Mouse (Mus musculus) E14TG2a.4 (cell line): ENCODE results near the gene Cgnl1.

Source experiments
- CTCF ChIP-seq: conservative IDR thresholded peaks from 2 replicates; pipeline ENCODE4 v1.5.1; 2014; ENCODE audit warnings: low read length
- NANOG ChIP-seq: IDR thresholded peaks from 2 replicates; pipeline ENCODE4 v1.6.1; 2014; ENCODE audit warnings: borderline replicate concordance, low read length, mixed read lengths

DNA sequence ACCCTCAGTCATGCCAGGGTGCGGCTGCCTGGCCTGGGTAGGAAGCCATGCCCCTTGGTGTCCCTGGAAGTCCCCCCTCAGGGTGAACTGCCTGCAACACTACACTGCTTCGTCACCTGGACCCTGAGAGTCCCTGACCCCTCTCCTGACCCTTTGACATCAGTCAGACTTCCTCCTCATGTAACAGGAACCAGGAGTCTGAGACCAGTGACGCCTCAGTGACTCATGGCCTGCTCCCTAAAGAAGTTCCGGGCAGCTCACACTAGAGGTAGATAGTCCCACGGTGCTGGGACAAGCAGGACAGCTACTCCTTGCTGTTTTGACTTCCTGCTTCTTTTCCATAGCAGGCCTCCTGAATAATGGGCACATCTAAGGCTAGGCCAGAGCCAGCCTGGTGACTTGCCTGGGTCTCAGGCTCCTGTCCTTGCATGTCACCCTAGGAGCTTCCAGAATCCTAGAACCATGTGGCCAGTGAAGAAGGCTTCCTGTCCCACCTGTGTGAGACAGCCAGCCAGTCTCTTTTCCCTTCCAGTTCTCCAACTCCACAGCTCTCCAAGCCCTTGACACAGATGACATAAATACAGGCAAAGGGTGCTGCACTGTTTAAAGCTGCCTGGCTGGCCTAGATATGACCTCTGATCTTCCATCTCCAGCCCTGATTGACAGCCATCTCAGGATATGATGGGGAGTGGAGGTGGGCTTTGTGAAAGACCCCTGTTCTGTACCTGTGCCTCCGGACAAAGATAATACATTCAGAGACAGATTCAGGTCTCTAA lies 34.4 kb upstream of the Cgnl1 start:
- no peak for TF ChIP-seq CTCF
- TF ChIP-seq NANOG, result no peak
